Comparison of ENCODE assay signal across 15 mouse cellular contexts in genomic region chr17:86508212-86508490, GRCm38 (mm10). TPM values are rescaled to one million over a fixed set of nuclear protein-coding genes. Genes with fewer than 3 reads are reported as not detected.
"Had no signal": no experiment of that assay in that cellular context is flagged by ENCODE, and none has a peak within 500 bp of the region (broad histone marks: within the 10 kb centered on the region; RNA-seq: fewer than 3 reads in every experiment).

No protein-coding gene starts in this region.

- H3K36me3 ChIP-seq: lung, embryonic 15.5 days; midbrain, embryonic 13.5 days; midbrain, embryonic 15.5 days; neural tube, embryonic 12.5 days; stomach, embryonic 15.5 days had no signal

- H3K9ac ChIP-seq: lung, embryonic 15.5 days; midbrain, embryonic 13.5 days; midbrain, embryonic 15.5 days; neural tube, embryonic 12.5 days; stomach, embryonic 15.5 days had no signal

- H3K4me3 ChIP-seq: lung, embryonic 15.5 days; midbrain, embryonic 13.5 days; midbrain, embryonic 15.5 days; neural tube, embryonic 12.5 days; stomach, embryonic 15.5 days had no signal

- H3K9me3 ChIP-seq: lung, embryonic 15.5 days; midbrain, embryonic 13.5 days; midbrain, embryonic 15.5 days; neural tube, embryonic 12.5 days; stomach, embryonic 15.5 days had no signal

- DNase-seq: right cerebral cortex, postnatal 14 days; thymus, adult 2 months; thymus, postnatal 36 days had no signal

- H3K4me2 ChIP-seq: lung, embryonic 15.5 days; midbrain, embryonic 11.5 days; midbrain, embryonic 13.5 days; midbrain, embryonic 15.5 days; neural tube, embryonic 12.5 days; stomach, embryonic 15.5 days had no signal

- H3K27ac ChIP-seq: midbrain, embryonic 13.5 days; midbrain, embryonic 15.5 days; neural tube, embryonic 12.5 days; stomach, embryonic 15.5 days; stomach, postnatal 0 days had no signal

- H3K27me3 ChIP-seq: lung, embryonic 15.5 days; midbrain, embryonic 13.5 days; midbrain, embryonic 15.5 days; neural tube, embryonic 12.5 days; stomach, embryonic 15.5 days had no signal

RNA-seq across cellular contexts. Expression of gene Gm10309, which starts 3.1 kb away (rescaled TPM):
- total RNA-seq: megakaryocyte, adult 5-6 weeks; megakaryocyte-erythroid progenitor cell, adult 5-6 weeks; midbrain, postnatal 0 days; monocyte, adult 5-6 weeks; neutrophil, adult 5-6 weeks had no signal
- polyA plus RNA-seq: midbrain, embryonic 11.5 days; thymus, adult 2 months had no signal
